Mouse (Mus musculus) cerebellum, postnatal 4 days (tissue): ENCODE measurements around the gene Prkar1a.

Experiments used
- DNase-seq, 2 experiments: peaks; one replicate each; pipeline ENCODE4 v3.0.0; 2022; ENCODE audit warnings: low spot score in 2 of 2, mixed read lengths in 1 of 2

Gene Prkar1a

DNA sequence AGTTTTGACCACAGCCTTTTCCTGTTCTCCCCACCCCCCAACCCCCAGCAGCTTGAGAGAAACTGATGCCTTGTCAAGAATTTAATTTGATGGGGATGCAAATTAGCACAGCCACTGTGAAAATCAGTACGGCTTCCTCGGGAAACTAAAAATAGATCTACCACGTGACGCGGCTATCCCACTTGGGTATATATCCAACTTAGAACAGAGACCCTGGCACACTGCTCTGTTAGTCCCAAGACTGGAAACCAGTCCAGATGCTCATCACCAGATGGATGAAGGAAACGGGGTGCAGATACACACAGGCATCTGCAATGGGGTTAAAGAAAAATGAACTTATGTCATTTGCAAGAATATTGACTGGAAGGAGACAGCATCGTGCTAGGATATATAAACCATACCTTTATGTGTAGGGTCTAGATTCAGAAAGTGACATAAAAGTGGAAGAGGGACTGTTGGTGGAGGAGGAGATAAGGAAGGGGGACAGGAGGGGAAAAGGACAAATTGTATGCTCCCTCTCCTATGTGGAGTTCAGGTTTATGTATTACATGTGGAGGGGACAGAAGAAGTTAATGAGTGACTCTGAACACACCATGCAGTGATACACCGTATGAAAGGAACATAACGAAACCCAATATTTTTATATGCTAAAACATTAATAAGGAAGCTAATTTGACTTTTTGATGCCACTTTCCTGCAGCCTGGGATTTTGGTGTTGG is 56.3 kb downstream of the Prkar1a start:
- no peak for DNase-seq

DNA sequence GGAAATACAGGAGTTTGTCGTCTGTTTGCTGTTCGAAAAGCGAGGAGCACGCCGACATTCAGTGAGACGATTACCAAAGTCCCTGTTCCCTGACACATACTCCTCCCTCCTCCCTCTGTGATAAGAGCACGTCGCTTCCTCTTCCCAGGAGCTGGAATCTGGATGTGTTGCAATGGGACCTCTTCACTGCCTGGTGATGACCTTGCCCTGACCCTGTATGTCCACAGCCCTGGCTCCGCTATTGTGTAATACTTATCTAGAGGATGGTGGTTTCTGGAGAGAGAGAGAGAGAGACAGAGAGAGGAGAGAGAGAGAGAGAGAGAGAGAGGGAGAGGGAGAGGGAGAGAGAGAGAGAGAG is 56.8 kb downstream of the Prkar1a start:
- DNase-seq, result no peak

DNA sequence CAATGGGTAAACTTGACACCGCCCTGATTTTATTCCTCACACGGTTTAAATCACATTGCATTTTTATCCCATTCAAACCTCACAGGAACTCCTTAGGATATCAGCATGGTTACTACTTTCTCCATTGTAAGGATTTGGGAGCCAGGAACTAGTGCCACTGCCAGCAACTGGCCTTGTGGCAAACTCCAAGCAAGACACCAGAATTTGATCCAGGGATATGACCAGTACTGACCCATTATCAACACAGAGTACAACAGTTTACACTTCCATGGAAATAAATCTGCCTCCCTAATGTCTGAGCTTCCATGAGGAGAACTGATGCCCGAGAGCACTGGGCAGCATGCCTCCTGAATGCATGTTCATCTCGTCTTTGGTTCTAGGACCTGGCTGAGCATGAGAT is 57.4 kb downstream of the Prkar1a start:
- no peak for DNase-seq

DNA sequence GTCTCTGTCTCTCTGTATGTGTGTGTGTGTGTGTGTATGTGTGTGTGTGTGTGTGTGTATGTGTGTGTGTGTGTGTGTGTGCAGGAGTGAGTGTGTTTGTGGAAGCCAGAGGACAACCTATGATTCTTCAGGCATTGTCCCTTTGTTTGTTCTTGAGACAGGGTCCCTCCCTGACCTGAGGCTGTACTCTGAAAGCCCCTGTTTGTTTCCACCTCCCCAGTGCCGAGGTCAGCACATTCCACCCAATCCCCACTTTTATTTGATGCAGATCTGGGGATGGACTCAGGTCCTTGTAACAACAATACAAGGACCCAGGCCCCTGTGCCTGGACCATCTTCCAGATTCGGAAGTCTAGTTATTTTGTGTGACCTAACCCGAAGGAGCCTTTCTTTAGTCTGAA is 58.2 kb downstream of the Prkar1a start:
- DNase-seq, result no peak

DNA sequence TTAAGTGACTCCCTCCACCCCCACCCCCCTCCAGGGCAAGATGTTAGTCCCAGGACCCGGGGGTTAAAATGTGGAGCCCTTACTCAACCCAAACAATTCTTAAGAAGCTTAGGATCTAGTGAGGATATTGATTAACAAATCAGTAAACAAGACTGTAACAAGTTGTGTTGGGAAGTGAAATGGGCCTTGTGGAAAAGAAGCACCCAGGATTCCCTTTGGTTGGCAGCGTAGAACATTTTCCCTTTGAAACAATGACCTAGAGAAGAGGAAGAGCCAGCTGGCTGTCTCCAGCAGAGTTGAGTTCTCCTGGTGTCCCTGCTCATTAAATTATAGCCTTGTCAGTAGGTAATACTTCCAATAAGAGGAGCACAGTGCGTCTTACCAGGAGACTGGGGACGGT is 59.6 kb downstream of the Prkar1a start:
- DNase-seq, result no peak

DNA sequence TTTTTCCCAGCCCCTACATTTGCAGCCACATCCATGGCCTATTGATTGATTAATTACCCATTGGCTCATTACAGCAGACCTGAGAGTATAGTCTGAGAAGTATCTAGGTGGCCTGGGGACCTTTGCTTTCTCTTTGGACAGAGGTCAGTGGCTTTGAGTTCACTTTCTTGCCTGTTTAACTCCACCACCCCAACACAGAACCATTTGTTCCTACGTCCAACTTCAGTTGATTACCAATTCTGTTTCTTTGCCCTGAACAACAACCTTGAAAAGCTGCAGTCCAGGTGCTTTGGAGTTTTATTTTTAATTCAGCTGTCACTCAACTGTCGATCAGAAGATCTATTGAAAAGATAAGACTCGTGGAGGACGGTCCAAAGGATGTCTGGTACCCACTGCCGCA is 60.3 kb downstream of the Prkar1a start:
- no peak for DNase-seq

DNA sequence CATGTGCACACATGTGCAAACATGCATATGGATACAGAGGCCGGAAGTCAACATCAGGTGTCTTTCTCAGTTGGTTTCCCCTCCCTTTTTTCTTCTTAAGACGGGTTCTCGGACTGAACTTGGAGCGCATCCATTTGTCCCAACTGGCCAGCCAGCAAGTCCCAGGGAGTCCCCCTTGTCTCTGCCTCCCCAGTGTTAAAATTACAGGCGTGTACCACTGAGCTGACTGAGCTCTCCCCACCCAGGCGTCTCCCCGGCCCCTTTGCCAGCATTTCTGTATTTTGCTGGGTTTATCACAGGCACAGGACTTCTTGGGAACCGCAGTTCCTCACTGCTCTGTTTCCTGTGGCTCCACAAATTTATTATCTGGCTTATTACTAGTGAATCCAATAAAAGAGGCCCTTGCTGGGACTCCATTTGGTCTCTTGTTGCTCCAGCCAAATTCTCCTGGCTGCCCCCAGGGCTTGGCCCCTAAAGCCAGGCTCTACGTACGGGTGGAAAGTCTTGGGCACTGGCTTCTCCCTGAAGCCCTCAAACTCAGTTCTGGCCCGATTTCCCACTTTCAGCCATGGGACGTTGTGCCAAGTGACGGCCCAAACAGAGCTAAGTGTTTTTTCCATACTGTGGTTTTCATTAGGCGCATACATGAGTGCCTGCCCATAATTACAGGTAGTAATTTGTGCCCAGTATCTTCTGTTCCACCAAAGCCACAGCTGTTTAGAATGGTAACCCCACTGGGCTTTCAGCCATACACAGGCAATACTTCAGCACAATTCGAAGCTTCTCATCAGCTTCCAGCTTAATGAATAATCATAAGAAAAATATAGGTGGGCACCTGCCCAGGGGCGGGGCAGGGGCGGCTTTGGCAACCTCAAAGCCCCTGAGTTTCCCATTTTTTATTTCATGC is 65.4 kb downstream of the Prkar1a start:
- DNase-seq, result peak in 1 of 2 experiments; percentile 42

DNA sequence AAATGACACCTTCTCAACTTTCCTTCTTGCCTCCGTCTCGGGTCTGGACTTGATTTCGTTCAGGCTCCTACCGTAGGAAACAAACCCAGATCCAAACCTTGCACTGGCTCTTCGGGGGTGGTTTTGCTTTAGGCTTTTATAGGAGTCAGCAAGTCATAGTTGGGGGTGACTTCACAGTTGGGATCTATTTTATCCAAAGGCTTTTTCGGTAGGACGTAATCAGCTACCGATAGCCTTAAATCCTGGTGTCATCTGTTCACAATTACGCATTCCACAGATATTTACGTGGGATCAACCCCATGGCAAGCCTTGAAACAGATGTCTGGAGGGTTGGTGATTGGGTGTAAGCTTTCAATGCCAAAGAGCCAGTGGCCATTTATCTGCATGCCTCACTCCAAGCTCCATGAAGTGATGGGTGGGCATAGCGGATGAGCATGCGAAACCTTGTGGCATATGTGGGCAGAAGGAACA is 66.1 kb downstream of the Prkar1a start:
- DNase-seq, result no peak

DNA sequence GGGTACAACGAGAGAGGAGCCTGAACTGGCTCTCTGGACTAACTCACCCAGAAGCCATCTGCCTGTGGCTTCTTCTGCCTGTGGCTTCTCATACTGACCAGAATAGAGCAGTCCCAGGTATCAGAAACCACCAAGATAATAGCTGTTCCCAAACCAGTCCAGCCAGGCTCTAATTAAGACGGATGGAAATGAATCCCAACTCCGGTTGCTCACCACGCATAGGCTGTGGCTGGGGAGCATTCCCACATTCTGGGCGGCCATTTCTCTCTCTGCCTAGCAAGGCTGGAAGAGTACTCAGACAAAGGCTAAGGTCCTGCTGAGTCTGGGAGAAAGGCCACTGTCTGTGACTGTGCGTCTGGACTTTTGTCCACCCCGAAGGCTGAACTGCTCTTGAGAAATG is 67.8 kb downstream of the Prkar1a start:
- no peak for DNase-seq

DNA sequence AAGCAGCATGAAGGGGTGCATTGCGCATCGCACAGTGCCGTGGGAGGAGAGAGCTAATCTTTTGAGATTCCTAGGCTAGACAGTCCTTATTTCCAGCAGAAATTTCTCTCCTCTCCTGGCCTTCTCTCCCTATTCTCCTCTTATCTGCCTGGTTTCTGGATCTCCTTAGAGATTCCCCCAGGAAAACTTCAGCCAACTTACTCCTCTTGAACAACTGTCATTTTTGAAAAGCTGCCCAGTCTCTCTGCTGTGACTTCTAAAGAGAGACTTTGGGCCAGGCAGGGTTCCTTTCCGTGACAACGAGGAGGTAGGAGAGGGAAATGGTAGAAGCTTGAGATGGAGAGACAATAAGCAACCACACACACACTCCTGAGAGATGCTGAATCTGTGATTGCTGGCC is 68.2 kb downstream of the Prkar1a start:
- DNase-seq, result no peak

DNA sequence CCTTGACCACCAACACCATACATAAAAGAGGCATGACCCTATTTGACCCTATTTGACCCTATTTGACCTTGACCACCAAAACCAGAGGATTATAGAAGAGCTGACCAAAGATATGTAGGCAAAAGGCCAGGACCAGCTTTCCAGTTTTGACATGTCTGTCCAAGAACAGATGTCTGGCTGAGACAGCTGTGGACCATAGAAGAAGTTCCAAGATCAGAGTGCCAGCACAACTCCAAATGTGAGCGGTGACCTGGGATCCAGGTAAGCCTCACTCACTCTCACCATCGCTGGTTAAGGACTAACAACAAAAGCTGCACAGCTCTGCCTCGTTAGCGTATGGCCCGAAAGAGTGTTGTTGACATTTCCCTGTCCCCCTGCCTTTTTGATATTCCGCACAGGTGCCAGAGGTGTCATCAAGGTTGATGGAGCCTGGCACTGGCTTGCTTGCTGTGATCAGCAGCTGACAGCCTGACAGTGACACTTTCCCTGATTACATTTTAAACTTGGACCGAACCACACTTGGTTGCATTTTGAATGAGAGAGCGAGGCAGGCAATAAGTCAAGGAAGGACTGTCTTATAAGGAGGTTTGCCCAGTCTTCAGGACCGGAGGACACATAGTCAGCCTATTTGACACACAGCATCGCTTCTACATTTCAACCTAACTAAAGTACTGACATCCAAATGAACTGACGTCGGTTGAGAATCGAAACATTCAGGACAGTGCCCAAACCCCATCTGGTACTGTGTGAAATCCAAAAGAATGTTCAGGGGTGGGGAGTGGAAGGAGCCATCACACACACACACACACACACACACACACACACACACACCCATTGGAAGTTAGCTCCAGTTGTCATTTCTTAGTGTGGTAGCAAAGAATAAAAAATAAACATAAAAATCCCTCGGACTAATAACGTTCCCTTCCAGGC is 69.0 kb downstream of the Prkar1a start:
- no peak for DNase-seq
